Mouse (Mus musculus) limb, embryonic 12.5 days (tissue): Measurements from ENCODE around the gene Fgfr2. TPM values are rescaled to one million over a fixed set of nuclear protein-coding genes. Genes with fewer than 3 reads are reported as not detected.

ENCODE experiments used
- ATAC-seq: fragments of 200-750 bp; cut with Nextera tagmentation; 2 replicates; pipeline ENCODE4 v1.8.0; 2017; ENCODE audit warnings: low read depth, moderate TSS enrichment; ENCODE audit not compliant: insufficient number of reproducible peaks, insufficient read depth, low FRiP score, low TSS enrichment
- H3K27ac ChIP-seq: fragments of 300-500 bp; sonication (generic); 2 replicates; pipeline ENCODE4 v1.5.1; 2016; ENCODE audit warnings: mild to moderate bottlenecking, moderate library complexity
- H3K27me3 ChIP-seq: fragments of 300-500 bp; sonication (generic); 2 replicates; pipeline ENCODE4 v1.6.1; 2016; ENCODE audit warnings: mild to moderate bottlenecking, moderate library complexity
- H3K36me3 ChIP-seq: fragments of 300-500 bp; sonication (generic); 2 replicates; pipeline ENCODE4 v1.6.1; 2016; ENCODE audit warnings: mild to moderate bottlenecking, moderate library complexity
- H3K4me1 ChIP-seq: fragments of 300-500 bp; sonication (generic); replicated peaks from 2 replicates; pipeline ENCODE4 v1.6.1; 2016
- H3K4me2 ChIP-seq: fragments of 300-500 bp; sonication (generic); 2 replicates; pipeline ENCODE4 v1.6.1; 2016; ENCODE audit warnings: mild to moderate bottlenecking, moderate library complexity
- H3K4me3 ChIP-seq: fragments of 300-500 bp; sonication (generic); replicated peaks from 2 replicates; pipeline ENCODE4 v1.5.1; 2016; ENCODE audit warnings: mild to moderate bottlenecking
- H3K9ac ChIP-seq: fragments of 300-500 bp; sonication (generic); replicated peaks from 2 replicates; pipeline ENCODE4 v1.6.1; 2016; ENCODE audit warnings: mild to moderate bottlenecking, moderate library complexity
- H3K9me3 ChIP-seq: fragments of 300-500 bp; sonication (generic); 2 replicates; pipeline ENCODE4 v1.6.1; 2016; ENCODE audit warnings: mild to moderate bottlenecking, moderate library complexity
- WGBS: fragments of 180-500 bp; shearing (Covaris S2); methylation state at CpG from one replicate; pipeline ENCODE4 v1.1.7; 2016; 5-methylcytosine and 5-hydroxymethylcytosine counted together
- polyA plus RNA-seq: library from polyadenylated mRNA; unstranded; fragments of >200 nt; fragmentation: Nextera tagmentation; extraction: Ambion mirVana; gene quantifications from 2 replicates; pipeline ENCODE4 v1.2.1, GENCODE M21; 2016

Gene Fgfr2
- polyA plus RNA-seq, 1 experiment from 2014 or later = 112 TPM

GRCm38 (mm10) chr7:131559986-131560696, 1563.0 kb downstream of the Fgfr2 start, which contains the start of gene Bub3:
Gene Bub3 (plus strand): TSS chr7:131560222.
- ATAC-seq = peak; percentile 96
- WGBS = 0% methylated on average over 44 of the region's 51 CpGs
- Histone ChIP-seq H3K27me3 (peaks cover 37% of the 10 kb centered on the region), H3K4me3 (peak within 1 kb of the TSS; percentile 74), H3K4me1 (peaks cover 27% of the 10 kb centered on the region), H3K4me2 (peak within 1 kb of the TSS; percentile 73), H3K9ac (peak within 1 kb of the TSS; percentile 86), H3K36me3 (peaks cover 33% of the 10 kb centered on the region), H3K27ac (peak within 1 kb of the TSS; percentile 89), H3K9me3 (no peaks in the 10 kb centered on the region)

GRCm38 (mm10) chr7:131557751-131558150, 1565.4 kb downstream of the Fgfr2 start:
- no peaks in the 10 kb centered on the region for H3K9me3 ChIP-seq
- H3K27ac ChIP-seq = no peak overlapping the region
- peaks cover 61% of the 10 kb centered on the region for H3K27me3 ChIP-seq
- H3K4me3 ChIP-seq = no peak overlapping the region
- ATAC-seq = no peak
- H3K4me2 ChIP-seq = no peak overlapping the region
- H3K9ac ChIP-seq = no peak overlapping the region
- WGBS = 43% methylated on average over 2 of the region's 2 CpGs
- peaks cover 38% of the 10 kb centered on the region for H3K4me1 ChIP-seq
- peaks cover 11% of the 10 kb centered on the region for H3K36me3 ChIP-seq

GRCm38 (mm10) chr7:131556541-131557271, 1566.4 kb downstream of the Fgfr2 start:
- WGBS = under 1% methylated on average over 37 of the region's 37 CpGs
- Histone ChIP-seq H3K4me2 (peak overlapping the region; percentile 33), H3K4me1 (peaks cover 35% of the 10 kb centered on the region), H3K27ac (no peak overlapping the region), H3K36me3 (0 out of 2 replicates have a peak, but pooled peaks cover under 1% of the 10 kb centered on the region), H3K9me3 (no peaks in the 10 kb centered on the region), H3K4me3 (peak overlapping the region; percentile 23), H3K9ac (no peak overlapping the region; the same call in 1 of the 2 replicates), H3K27me3 (peaks cover 71% of the 10 kb centered on the region)
- no peak for ATAC-seq

GRCm38 (mm10) chr7:131556116-131556515, 1567.0 kb downstream of the Fgfr2 start:
- Histone ChIP-seq H3K27ac (no peak overlapping the region), H3K4me1 (peaks cover 30% of the 10 kb centered on the region), H3K4me3 (0 out of 2 replicates have a peak overlapping the region, but pooled peaks have one; percentile 13), H3K9me3 (no peaks in the 10 kb centered on the region), H3K27me3 (peaks cover 77% of the 10 kb centered on the region), H3K4me2 (no peak overlapping the region), H3K9ac (no peak overlapping the region), H3K36me3 (no peaks in the 10 kb centered on the region)
- 2% methylated on average over 9 of the region's 9 CpGs for WGBS
- ATAC-seq = no peak

GRCm38 (mm10) chr7:131555301-131556081, 1567.7 kb downstream of the Fgfr2 start:
- no peak overlapping the region for H3K9ac ChIP-seq
- no peaks in the 10 kb centered on the region for H3K9me3 ChIP-seq
- ATAC-seq = no peak
- H3K4me1 ChIP-seq = peaks cover 29% of the 10 kb centered on the region
- peak overlapping the region; percentile 13; the same call in 1 of the 2 replicates for H3K4me3 ChIP-seq
- peak overlapping the region; percentile 38 for H3K4me2 ChIP-seq
- peaks cover 83% of the 10 kb centered on the region for H3K27me3 ChIP-seq
- H3K27ac ChIP-seq = no peak overlapping the region
- H3K36me3 ChIP-seq = no peaks in the 10 kb centered on the region
- WGBS = under 1% methylated on average over 68 of the region's 68 CpGs

- Histone ChIP-seq H3K9me3 (no peaks in the 10 kb centered on the region), H3K4me1 (peaks cover 29% of the 10 kb centered on the region), H3K9ac (no peak overlapping the region; the same call in 1 of the 2 replicates), H3K27me3 (peaks cover 92% of the 10 kb centered on the region), H3K4me3 (peak overlapping the region; percentile 42), H3K27ac (no peak overlapping the region), H3K36me3 (no peaks in the 10 kb centered on the region), H3K4me2 (peak overlapping the region; percentile 65)
- ATAC-seq = 0 out of 2 replicates have a peak, but pooled peaks have one; percentile 26
- under 1% methylated on average over 45 of the region's 45 CpGs for WGBS
Observed at GRCm38 (mm10) chr7:131554341-131555180, 1568.6 kb downstream of the Fgfr2 start.

GRCm38 (mm10) chr7:131553771-131554175, 1569.4 kb downstream of the Fgfr2 start:
- Histone ChIP-seq H3K9me3 (no peaks in the 10 kb centered on the region), H3K9ac (no peak overlapping the region; the same call in 1 of the 2 replicates), H3K4me1 (peaks cover 29% of the 10 kb centered on the region), H3K27me3 (peaks cover 98% of the 10 kb centered on the region), H3K36me3 (no peaks in the 10 kb centered on the region), H3K4me2 (peak overlapping the region; percentile 65), H3K4me3 (peak overlapping the region; percentile 42), H3K27ac (no peak overlapping the region)
- ATAC-seq = no peak
- 1% methylated on average over 39 of the region's 39 CpGs for WGBS

GRCm38 (mm10) chr7:131552781-131553180, 1570.4 kb downstream of the Fgfr2 start:
- peaks cover 99% of the 10 kb centered on the region for H3K27me3 ChIP-seq
- no peak overlapping the region for H3K4me3 ChIP-seq
- no peak overlapping the region for H3K9ac ChIP-seq
- no peak for ATAC-seq
- H3K4me1 ChIP-seq = peaks cover 29% of the 10 kb centered on the region
- no peaks in the 10 kb centered on the region for H3K36me3 ChIP-seq
- H3K27ac ChIP-seq = no peak overlapping the region
- H3K9me3 ChIP-seq = no peaks in the 10 kb centered on the region
- no peak overlapping the region for H3K4me2 ChIP-seq
- 2% methylated on average over 5 of the region's 5 CpGs for WGBS

- no peak overlapping the region for H3K9ac ChIP-seq
- no peaks in the 10 kb centered on the region for H3K36me3 ChIP-seq
- H3K9me3 ChIP-seq = no peaks in the 10 kb centered on the region
- no peak overlapping the region for H3K27ac ChIP-seq
- peaks cover 99% of the 10 kb centered on the region for H3K27me3 ChIP-seq
- no peak overlapping the region for H3K4me3 ChIP-seq
- ATAC-seq = no peak
- peaks cover 29% of the 10 kb centered on the region for H3K4me1 ChIP-seq
- H3K4me2 ChIP-seq = no peak overlapping the region
- under 1% methylated on average over 42 of the region's 42 CpGs for WGBS
Observed at GRCm38 (mm10) chr7:131551931-131552741, 1571.0 kb downstream of the Fgfr2 start.

- H3K4me3 ChIP-seq = no peak overlapping the region
- ATAC-seq = no peak
- H3K9ac ChIP-seq = no peak overlapping the region
- no peaks in the 10 kb centered on the region for H3K36me3 ChIP-seq
- no peaks in the 10 kb centered on the region for H3K9me3 ChIP-seq
- H3K27me3 ChIP-seq = peaks cover 99% of the 10 kb centered on the region
- no peak overlapping the region for H3K27ac ChIP-seq
- WGBS = 3% methylated on average over 4 of the region's 4 CpGs
- H3K4me1 ChIP-seq = peaks cover 22% of the 10 kb centered on the region
- no peak overlapping the region for H3K4me2 ChIP-seq
Observed at GRCm38 (mm10) chr7:131551471-131551870, 1571.7 kb downstream of the Fgfr2 start.
